8 mouse cellular contexts compared by ENCODE assay signal in the genomic region with DNA sequence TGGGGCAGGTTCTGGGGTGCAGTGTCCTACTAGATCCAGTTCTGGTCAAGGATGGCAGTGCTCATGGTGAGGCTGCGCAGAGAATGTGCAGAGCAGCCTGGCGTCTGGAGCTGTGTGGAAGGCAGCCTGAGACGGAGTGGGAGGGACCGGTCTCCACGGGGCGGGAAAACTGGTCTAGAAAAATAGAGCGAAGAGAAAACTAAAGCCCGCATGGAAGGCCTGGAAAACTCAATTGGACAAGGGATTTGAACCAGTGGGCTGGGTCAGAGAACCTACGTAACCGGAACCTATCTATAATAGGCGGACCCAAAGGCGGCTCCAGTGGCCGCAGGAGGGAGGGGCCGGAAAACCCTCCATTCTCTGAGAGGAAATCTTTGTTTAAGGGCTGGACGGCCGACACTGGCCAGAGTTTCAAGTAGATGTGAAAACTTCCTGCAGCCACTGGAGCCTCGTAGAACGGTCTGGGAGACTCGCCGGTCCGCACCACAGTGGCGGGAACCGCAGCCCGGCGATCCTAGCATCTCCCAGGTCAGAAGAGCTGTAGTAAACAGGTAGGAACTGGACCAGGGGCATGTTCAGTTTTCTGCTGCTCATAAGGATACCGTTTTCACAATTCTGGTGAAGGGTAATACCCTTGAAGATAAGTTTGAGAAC. TPM values are rescaled to one million over a fixed set of nuclear protein-coding genes. Genes with fewer than 3 reads are reported as not detected.
A peak's percentile ranks its signal among the peaks of the same experiment; 100 is the strongest.
DNase-seq lines count a peak whose midpoint lies in the region; ATAC-seq lines count a peak whose summit lies in the region.

A gene (plus strand): TSS at position 399 of the 654 bp plus-strand sequence.

- 0 out of 2 replicates have a peak, but pooled peaks cover 2% of the 10 kb centered on the region for H3K36me3 ChIP-seq in lung, embryonic 16.5 days (ENCODE audit: control insufficient read depth, insufficient read depth, low read length)

- no peaks in the 10 kb centered on the region for H3K9me3 ChIP-seq in lung, embryonic 16.5 days (ENCODE audit: control insufficient read depth, low read length)

- peak within 1 kb of the TSS; percentile 85 for H3K9ac ChIP-seq in lung, embryonic 16.5 days (ENCODE audit: low read length)

- H3K27ac ChIP-seq in lung, embryonic 16.5 days (ENCODE audit: low read length) = peak within 1 kb of the TSS; percentile 98

- H3K4me2 ChIP-seq in lung, embryonic 16.5 days (ENCODE audit: low read depth, low read length) = peak within 1 kb of the TSS; percentile 67

- H3K4me1 ChIP-seq in lung, embryonic 16.5 days (replicated peaks; ENCODE audit: control insufficient read depth, insufficient read depth, low read length) = peaks cover 8% of the 10 kb centered on the region

- peak; percentile 87 to 90 for ATAC-seq in hematopoietic stem cell, adult 5-6 weeks (replicated peaks in 1 of 2; ENCODE audit: insufficient read depth in 1 of 2, low FRiP score in 2 of 2, low TSS enrichment in 1 of 2, low read depth in 1 of 2, poor library complexity in 2 of 2, severe bottlenecking in 2 of 2)
- ATAC-seq in lung, embryonic 16.5 days (ENCODE audit: low read depth) = peak; percentile 99

- WGBS in lung, embryonic 16.5 days = 2% methylated on average over 26 of the region's 26 CpGs

- no peaks in the 10 kb centered on the region for H3K27me3 ChIP-seq in lung, embryonic 16.5 days (ENCODE audit: control insufficient read depth, insufficient read depth, low read depth, low read length)

- peak; percentile 80 for DNase-seq in MEL-GATA-1-ER (ENCODE audit: extremely low read depth, low read depth)
- DNase-seq in cerebellum, adult 8-10 months = peak; percentile 73
- peak; percentile 94 for DNase-seq in forelimb bud, embryonic 11.5 days (ENCODE audit: low read depth, low spot score)
- peak; percentile 68 for DNase-seq in layer of hippocampus, adult 9-10 months (ENCODE audit: low spot score)
- peak; percentile 61 for DNase-seq in ovary, postnatal 10 days (ENCODE audit: low spot score)
- peak; percentile 7 to 9 for DNase-seq in thymus, postnatal 10 days (ENCODE audit: low spot score in 2 of 2)

- peak within 1 kb of the TSS; percentile 78 for H3K4me3 ChIP-seq in lung, embryonic 16.5 days (ENCODE audit: low read length)

RNA-seq across cellular contexts. Expression of the gene that starts here (rescaled TPM):
- 11.5 and 16.9 TPM in 2 replicates for total RNA-seq in hematopoietic stem cell, adult 5-6 weeks (2017)
- 12.3 and 12.8 TPM in 2 replicates for polyA plus RNA-seq in lung, embryonic 16.5 days (2015; fragmentation: Nextera tagmentation; extraction: Ambion mirVana)

Comparison
In these comparisons a context has a peak if more than half of its experiments do, and no peak if none do; other contexts are left out.
1. Peak in every context shown above with its lines: DNase-seq, ATAC-seq, H3K4me3 ChIP-seq and H3K27ac ChIP-seq.
2. DNase-seq: peak in every context shown above with its lines; median percentile 94 in forelimb bud, embryonic 11.5 days; 80 in MEL-GATA-1-ER; 73 in cerebellum, adult 8-10 months; 68 in layer of hippocampus, adult 9-10 months; 61 in ovary, postnatal 10 days; 8 in thymus, postnatal 10 days.